34 mouse cellular contexts compared by ENCODE assay signal in genomic region chr3:36186510-36186909, GRCm38 (mm10). TPM values are rescaled to one million over a fixed set of nuclear protein-coding genes. Genes with fewer than 3 reads are reported as not detected.
"Had no signal": no experiment of that assay in that cellular context is flagged by ENCODE, and none has a peak within 500 bp of the region (broad histone marks: within the 10 kb centered on the region; RNA-seq: fewer than 3 reads in every experiment).

No protein-coding gene starts in this region.

- H3K4me3 ChIP-seq: embryonic facial prominence, embryonic 10.5 days; embryonic facial prominence, embryonic 12.5 days; embryonic facial prominence, embryonic 13.5 days; embryonic facial prominence, embryonic 15.5 days; erythroblast, embryonic 14.5 days; forebrain, embryonic 10.5 days; forebrain, embryonic 12.5 days; forebrain, embryonic 13.5 days; forebrain, embryonic 15.5 days; gastrocnemius, adult 2 months had no signal

- H3K36me3 ChIP-seq: embryonic facial prominence, embryonic 10.5 days; embryonic facial prominence, embryonic 12.5 days; embryonic facial prominence, embryonic 13.5 days; embryonic facial prominence, embryonic 15.5 days; forebrain, embryonic 10.5 days; forebrain, embryonic 12.5 days; forebrain, embryonic 15.5 days had no signal

- H3K9me3 ChIP-seq: embryonic facial prominence, embryonic 10.5 days; embryonic facial prominence, embryonic 12.5 days; embryonic facial prominence, embryonic 13.5 days; embryonic facial prominence, embryonic 15.5 days; forebrain, embryonic 10.5 days; forebrain, embryonic 12.5 days; forebrain, embryonic 13.5 days; forebrain, embryonic 15.5 days had no signal

- H3K27me3 ChIP-seq: embryonic facial prominence, embryonic 12.5 days; embryonic facial prominence, embryonic 13.5 days; embryonic facial prominence, embryonic 15.5 days; forebrain, embryonic 12.5 days; forebrain, embryonic 13.5 days; forebrain, embryonic 15.5 days had no signal

- H3K4me1 ChIP-seq: embryonic facial prominence, embryonic 10.5 days; embryonic facial prominence, embryonic 12.5 days; embryonic facial prominence, embryonic 13.5 days; embryonic facial prominence, embryonic 15.5 days; forebrain, embryonic 10.5 days; forebrain, embryonic 12.5 days; forebrain, embryonic 13.5 days; forebrain, embryonic 15.5 days had no signal

- H3K4me2 ChIP-seq: embryonic facial prominence, embryonic 12.5 days; embryonic facial prominence, embryonic 13.5 days; embryonic facial prominence, embryonic 15.5 days; forebrain, embryonic 12.5 days; forebrain, embryonic 13.5 days; forebrain, embryonic 15.5 days had no signal

- DNase-seq: cerebellum, adult 18-20 months; cerebellum, adult 2 months; cerebellum, adult 8-10 months; cerebellum, adult 9-10 months; cerebellum, adult 9-11 months; cerebellum, postnatal 10 days; cerebellum, postnatal 14 days; cerebellum, postnatal 25 days; cerebellum, postnatal 36 days; embryo, embryonic 11 days; forebrain, postnatal 0 days; gastrocnemius, adult 2 months; gastrocnemius, postnatal 10 days; gastrocnemius, postnatal 14 days; gastrocnemius, postnatal 25 days; gastrocnemius, postnatal 36 days; heart, adult 11 months had no signal

- H3K27ac ChIP-seq: embryonic facial prominence, embryonic 10.5 days; embryonic facial prominence, embryonic 12.5 days; embryonic facial prominence, embryonic 13.5 days; embryonic facial prominence, embryonic 15.5 days; forebrain, embryonic 10.5 days; forebrain, embryonic 12.5 days; forebrain, embryonic 13.5 days; forebrain, embryonic 15.5 days; gastrocnemius, adult 2 months had no signal

- ATAC-seq: forebrain, embryonic 13.5 days; forebrain, embryonic 14.5 days; forebrain, embryonic 15.5 days; forebrain, embryonic 16.5 days; forebrain, postnatal 0 days had no signal

- H3K9ac ChIP-seq: embryonic facial prominence, embryonic 12.5 days; embryonic facial prominence, embryonic 13.5 days; embryonic facial prominence, embryonic 15.5 days; forebrain, embryonic 12.5 days; forebrain, embryonic 13.5 days; forebrain, embryonic 15.5 days; forebrain, postnatal 0 days had no signal

RNA-seq across cellular contexts. Expression of gene Qrfpr, which starts 35.6 kb away (rescaled TPM):
- total RNA-seq: common myeloid progenitor, adult 5-6 weeks; gastrocnemius, adult 18-20 months; gastrocnemius, adult 2 months; gastrocnemius, adult 8-10 months; gastrocnemius, postnatal 10 days; gastrocnemius, postnatal 14 days; gastrocnemius, postnatal 25 days; gastrocnemius, postnatal 36 days; gastrocnemius, postnatal 4 days; granulocyte monocyte progenitor cell, adult 5-6 weeks had no signal
- polyA plus RNA-seq: embryonic facial prominence, embryonic 10.5 days; embryonic facial prominence, embryonic 11.5 days; erythroblast, embryonic 14.5 days had no signal
